ENCODE assay signal across 21 mouse cellular contexts in the genomic region with DNA sequence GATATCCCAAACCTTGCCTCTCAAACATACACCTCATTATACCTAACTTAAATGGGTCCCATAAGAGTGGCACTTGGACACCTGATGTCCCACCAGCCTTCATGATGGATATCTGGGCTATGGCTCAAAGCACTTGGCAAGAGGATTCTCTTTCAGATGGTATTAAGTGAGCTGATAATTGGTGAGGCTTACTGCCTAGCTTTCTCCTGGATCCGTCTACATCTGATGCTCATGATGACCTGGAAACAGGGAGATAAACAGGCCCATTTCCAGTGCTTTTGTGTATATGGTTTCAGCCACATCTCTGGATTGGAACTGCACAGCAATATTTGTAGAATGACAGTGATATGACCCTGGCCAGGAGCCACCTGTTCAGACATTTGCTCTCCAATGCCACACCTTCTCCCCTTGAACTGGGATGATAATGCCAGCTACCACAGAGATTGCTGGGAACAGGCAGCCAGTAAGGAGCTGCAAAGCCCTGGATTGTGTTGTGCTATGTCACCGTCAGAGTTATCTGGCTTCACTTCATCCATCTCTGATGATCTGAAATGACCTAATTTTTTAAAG.
"Had no signal": no experiment of that assay in that cellular context is flagged by ENCODE, and none has a peak within 500 bp of the region (broad histone marks: within the 10 kb centered on the region; RNA-seq: fewer than 3 reads in every experiment).

No protein-coding gene starts in this region.

- H3K27me3 ChIP-seq: kidney, embryonic 15.5 days; lung, embryonic 15.5 days; megakaryocyte, embryonic 14.5 days; midbrain, embryonic 13.5 days; neural tube, embryonic 13.5 days; stomach, embryonic 15.5 days had no signal

- H3K27ac ChIP-seq: kidney, embryonic 15.5 days; left cerebral cortex, adult 2 months; liver, embryonic 14.5 days; lung, embryonic 15.5 days; midbrain, embryonic 10.5 days; midbrain, embryonic 13.5 days; neural tube, embryonic 13.5 days; stomach, embryonic 15.5 days had no signal

- H3K9me3 ChIP-seq: kidney, embryonic 15.5 days; lung, embryonic 15.5 days; midbrain, embryonic 10.5 days; midbrain, embryonic 13.5 days; neural tube, embryonic 13.5 days; stomach, embryonic 15.5 days had no signal

- H3K36me3 ChIP-seq: kidney, embryonic 15.5 days; lung, embryonic 15.5 days; midbrain, embryonic 10.5 days; midbrain, embryonic 13.5 days; neural tube, embryonic 13.5 days; stomach, embryonic 15.5 days had no signal

- H3K4me2 ChIP-seq: kidney, embryonic 15.5 days; lung, embryonic 15.5 days; midbrain, embryonic 13.5 days; neural tube, embryonic 13.5 days; stomach, embryonic 15.5 days had no signal

- DNase-seq: kidney, postnatal 10 days; kidney, postnatal 36 days; layer of hippocampus, postnatal 36 days; lung, adult 18-20 months; lung, postnatal 10 days; lung, postnatal 36 days; retina, postnatal 1 day; right cerebral cortex, postnatal 25 days; spleen, adult 18-20 months; thymus, postnatal 36 days had no signal

- ATAC-seq: midbrain, embryonic 13.5 days; midbrain, embryonic 16.5 days had no signal

- H3K4me1 ChIP-seq: kidney, embryonic 15.5 days; lung, embryonic 15.5 days; megakaryocyte, embryonic 14.5 days; midbrain, embryonic 10.5 days; midbrain, embryonic 13.5 days; neural tube, embryonic 13.5 days; stomach, embryonic 15.5 days had no signal

- H3K4me3 ChIP-seq: kidney, embryonic 15.5 days; left cerebral cortex, adult 2 months; lung, embryonic 15.5 days; megakaryocyte, embryonic 14.5 days; midbrain, embryonic 10.5 days; midbrain, embryonic 13.5 days; myocyte; neural tube, embryonic 13.5 days; stomach, embryonic 15.5 days had no signal

- H3K9ac ChIP-seq: kidney, embryonic 15.5 days; liver, embryonic 14.5 days; lung, embryonic 15.5 days; midbrain, embryonic 13.5 days; neural tube, embryonic 13.5 days; stomach, embryonic 15.5 days had no signal
